Mouse (Mus musculus) lung, embryonic 16.5 days (tissue): ENCODE measurements around the gene Nr1h4. TPM values are rescaled to one million over a fixed set of nuclear protein-coding genes. Genes with fewer than 3 reads are reported as not detected.
A peak's percentile ranks its signal among the peaks of the same experiment; 100 is the strongest.

ENCODE experiments used
- ATAC-seq: fragments of 200-750 bp; cut with Nextera tagmentation; 2 replicates; pipeline ENCODE4 v1.8.0; 2017; ENCODE audit warnings: low read depth, mild to moderate bottlenecking, moderate library complexity
- H3K27ac ChIP-seq: fragments of 300-500 bp; sonication (generic); 2 replicates; pipeline ENCODE4 v1.5.1; 2014; ENCODE audit warnings: mild to moderate bottlenecking, control low read depth, low read length
- H3K27me3 ChIP-seq: fragments of 300-500 bp; sonication (generic); 2 replicates; pipeline ENCODE4 v1.6.1; 2014; ENCODE audit warnings: low read depth, low read length, mixed read lengths; ENCODE audit not compliant: control insufficient read depth, insufficient read depth
- H3K36me3 ChIP-seq: fragments of 300-500 bp; sonication (generic); 2 replicates; pipeline ENCODE4 v1.6.1; 2014; ENCODE audit warnings: low read length; ENCODE audit not compliant: control insufficient read depth, insufficient read depth
- H3K4me1 ChIP-seq: fragments of 300-500 bp; sonication (generic); replicated peaks from 2 replicates; pipeline ENCODE4 v1.6.1; 2014; ENCODE audit warnings: low read length, mixed read lengths; ENCODE audit not compliant: control insufficient read depth, insufficient read depth
- H3K4me2 ChIP-seq: fragments of 300-500 bp; sonication (generic); 2 replicates; pipeline ENCODE4 v1.6.1; 2014; ENCODE audit warnings: low read depth, low read length, control low read depth
- H3K4me3 ChIP-seq: fragments of 300-500 bp; sonication (generic); 2 replicates; pipeline ENCODE4 v1.5.1; 2014; ENCODE audit warnings: mild to moderate bottlenecking, low read length, control low read depth
- H3K9ac ChIP-seq: fragments of 300-500 bp; sonication (generic); 2 replicates; pipeline ENCODE4 v1.6.1; 2014; ENCODE audit warnings: low read length, control low read depth
- H3K9me3 ChIP-seq: fragments of 300-500 bp; sonication (generic); 2 replicates; pipeline ENCODE4 v1.6.1; 2016; ENCODE audit warnings: low read length; ENCODE audit not compliant: control insufficient read depth
- WGBS: fragments of 180-500 bp; shearing (Covaris S2); extraction: QIAGEN DNeasy Blood & Tissue Kit; methylation state at CpG from one replicate; pipeline ENCODE4 v1.1.7; 2014; 5-methylcytosine and 5-hydroxymethylcytosine counted together
- polyA plus RNA-seq: library from polyadenylated mRNA; unstranded; fragments of >200 nt; fragmentation: Nextera tagmentation; extraction: Ambion mirVana; gene quantifications from 2 replicates; pipeline ENCODE4 v1.2.1, GENCODE M21; 2015

Gene Nr1h4
- polyA plus RNA-seq = 0.16 TPM in 1 of 2 replicates, not detected in the other

DNA sequence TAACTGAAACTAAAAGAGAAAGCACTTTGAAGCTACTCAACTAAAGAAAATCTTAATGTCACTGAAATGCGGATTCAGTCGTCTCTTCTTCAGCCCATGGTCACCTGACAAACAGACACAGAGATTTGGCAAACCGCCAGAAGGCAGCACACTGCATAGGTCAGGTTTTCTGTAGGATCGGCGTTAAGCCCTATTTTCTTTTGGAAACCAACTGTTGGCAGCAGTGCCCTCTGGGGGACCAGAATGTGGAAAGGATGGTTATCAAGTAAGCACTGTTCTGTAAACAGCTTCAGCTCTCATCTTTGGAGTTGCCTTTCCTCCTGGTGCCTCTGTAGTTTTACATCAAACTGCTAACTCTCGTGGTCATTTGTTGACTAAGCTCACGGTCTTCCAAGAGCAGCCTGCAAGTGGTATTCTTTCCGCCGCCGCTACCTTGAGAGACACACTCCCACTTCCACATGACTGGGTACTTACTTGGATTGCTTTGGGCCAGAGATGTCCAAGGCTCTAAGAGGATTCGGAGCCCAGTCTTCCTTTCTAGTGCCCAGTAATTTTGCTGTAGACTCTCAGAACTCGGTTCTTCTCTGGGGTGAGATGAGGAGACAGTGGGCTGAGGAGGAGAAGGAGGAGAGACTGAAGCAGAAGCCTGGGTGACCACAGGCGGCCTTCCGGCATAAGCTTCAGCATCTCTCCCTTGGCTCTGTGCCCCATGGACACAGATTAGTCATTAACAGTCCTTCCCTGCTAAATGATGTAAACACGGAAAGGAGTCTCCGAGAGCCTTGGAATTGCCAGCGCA lies at the start of gene Nr1h4:
Nr1h4 (minus strand) TSS at position 657 of the 799 bp plus-strand sequence.
- Histone ChIP-seq H3K9ac (no peak within 1 kb of the TSS), H3K27me3 (no peaks in the 10 kb centered on the region), H3K36me3 (no peaks in the 10 kb centered on the region), H3K9me3 (no peaks in the 10 kb centered on the region), H3K4me2 (0 out of 2 replicates have a peak within 1 kb of the TSS, but pooled peaks have one; percentile 21), H3K4me1 (peaks cover 16% of the 10 kb centered on the region), H3K4me3 (no peak within 1 kb of the TSS), H3K27ac (no peak within 1 kb of the TSS)
- WGBS = 37% methylated on average over 17 of the region's 17 CpGs
- ATAC-seq = peak; percentile 73

DNA sequence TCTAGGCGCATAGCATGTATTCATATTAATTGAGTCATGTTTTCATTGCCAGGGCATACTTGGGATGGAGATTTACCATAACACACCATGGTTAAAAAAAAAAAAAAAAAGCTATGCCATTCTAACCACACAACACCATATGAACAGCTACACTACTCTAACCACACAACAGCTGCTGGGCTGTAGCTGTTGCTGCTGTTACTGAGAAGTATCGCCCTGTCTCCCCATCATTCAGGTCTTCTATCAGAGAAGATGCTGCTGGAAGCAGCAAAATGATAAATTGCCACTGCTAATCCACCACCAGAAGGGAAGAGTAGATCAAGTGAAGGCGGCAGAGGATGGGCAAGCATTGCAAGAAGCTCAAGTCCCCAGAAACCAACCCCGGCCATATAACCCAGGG lies 45.4 kb upstream of the Nr1h4 start:
- no peak overlapping the region for H3K27ac ChIP-seq
- H3K9me3 ChIP-seq = no peaks in the 10 kb centered on the region
- H3K4me1 ChIP-seq = no peaks in the 10 kb centered on the region
- ATAC-seq = no peak
- no peaks in the 10 kb centered on the region for H3K36me3 ChIP-seq
- H3K9ac ChIP-seq = no peak overlapping the region
- WGBS = 87% methylated on average over 4 of the region's 4 CpGs
- H3K4me3 ChIP-seq = no peak overlapping the region
- no peak overlapping the region for H3K4me2 ChIP-seq
- H3K27me3 ChIP-seq = no peaks in the 10 kb centered on the region

DNA sequence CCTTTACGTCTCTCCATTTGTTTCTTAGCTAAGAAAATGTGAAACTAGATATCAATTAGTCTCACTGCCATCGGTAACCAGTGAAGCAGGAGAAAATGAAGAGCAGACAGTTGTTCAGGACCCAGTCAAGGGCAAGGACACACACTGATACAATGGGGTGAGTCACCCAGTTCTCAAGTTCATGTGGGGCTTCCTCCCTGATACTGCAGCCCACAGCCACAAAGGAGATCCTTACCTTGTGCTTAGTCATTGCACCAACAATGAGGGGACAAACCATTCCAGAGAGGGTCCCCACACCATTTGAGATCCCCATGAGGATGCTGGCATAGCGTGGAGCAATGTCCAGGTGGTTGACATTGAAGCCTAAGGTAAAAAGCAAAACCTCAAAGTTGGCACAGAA lies 44.3 kb upstream of the Nr1h4 start:
- 79% methylated on average over 3 of the region's 3 CpGs for WGBS
- Histone ChIP-seq H3K4me3 (no peak overlapping the region), H3K36me3 (no peaks in the 10 kb centered on the region), H3K4me2 (no peak overlapping the region), H3K9ac (no peak overlapping the region), H3K27ac (no peak overlapping the region), H3K4me1 (no peaks in the 10 kb centered on the region), H3K27me3 (no peaks in the 10 kb centered on the region), H3K9me3 (no peaks in the 10 kb centered on the region)
- ATAC-seq = no peak

DNA sequence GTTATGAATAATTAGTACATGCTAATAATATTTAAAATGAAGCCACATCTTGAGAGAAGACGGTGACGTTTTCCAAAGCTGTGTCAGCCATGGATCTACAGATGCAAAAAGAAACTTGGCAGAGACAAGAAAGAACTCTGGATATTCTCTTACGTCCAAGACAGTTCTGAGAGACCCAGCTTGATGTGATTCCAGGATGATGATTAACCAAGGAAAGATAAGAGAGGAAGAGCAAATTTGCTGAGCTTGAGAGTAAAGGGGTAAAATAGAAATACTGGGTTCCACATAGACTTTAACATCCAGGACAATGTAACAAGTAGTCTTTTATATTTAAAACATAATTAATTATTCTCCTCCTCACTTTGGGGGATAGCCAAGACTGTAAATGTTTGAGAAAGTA lies 40.0 kb upstream of the Nr1h4 start:
- Histone ChIP-seq H3K9ac (no peak overlapping the region), H3K36me3 (no peaks in the 10 kb centered on the region), H3K4me1 (no peaks in the 10 kb centered on the region), H3K4me2 (no peak overlapping the region), H3K4me3 (no peak overlapping the region), H3K27me3 (no peaks in the 10 kb centered on the region), H3K27ac (no peak overlapping the region), H3K9me3 (no peaks in the 10 kb centered on the region)
- ATAC-seq = no peak
- 43% methylated on average over 3 of the region's 3 CpGs for WGBS

DNA sequence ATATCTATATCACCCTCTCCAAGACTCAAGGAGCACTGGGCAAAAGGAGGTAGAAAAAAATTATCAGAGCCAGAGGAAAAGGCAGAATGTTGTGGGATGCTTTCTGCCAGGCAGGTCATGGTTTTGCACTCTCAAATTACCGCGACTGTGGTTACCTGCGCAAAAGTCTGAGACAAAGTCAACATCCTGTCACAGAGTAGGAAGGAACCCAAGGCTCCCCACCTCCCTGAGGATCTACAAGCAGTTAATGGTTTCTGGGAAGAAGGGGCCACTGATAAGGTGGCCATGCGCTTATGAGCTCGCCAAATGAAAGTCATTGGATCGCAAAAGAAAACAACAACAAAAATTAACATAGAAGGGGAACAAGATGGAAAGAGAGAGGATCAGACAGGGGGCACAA lies 39.6 kb upstream of the Nr1h4 start:
- Histone ChIP-seq H3K27ac (no peak overlapping the region), H3K9ac (no peak overlapping the region), H3K36me3 (no peaks in the 10 kb centered on the region), H3K4me3 (no peak overlapping the region), H3K4me1 (no peaks in the 10 kb centered on the region), H3K4me2 (no peak overlapping the region), H3K27me3 (no peaks in the 10 kb centered on the region), H3K9me3 (no peaks in the 10 kb centered on the region)
- WGBS = 58% methylated on average over 6 of the region's 6 CpGs
- no peak for ATAC-seq

DNA sequence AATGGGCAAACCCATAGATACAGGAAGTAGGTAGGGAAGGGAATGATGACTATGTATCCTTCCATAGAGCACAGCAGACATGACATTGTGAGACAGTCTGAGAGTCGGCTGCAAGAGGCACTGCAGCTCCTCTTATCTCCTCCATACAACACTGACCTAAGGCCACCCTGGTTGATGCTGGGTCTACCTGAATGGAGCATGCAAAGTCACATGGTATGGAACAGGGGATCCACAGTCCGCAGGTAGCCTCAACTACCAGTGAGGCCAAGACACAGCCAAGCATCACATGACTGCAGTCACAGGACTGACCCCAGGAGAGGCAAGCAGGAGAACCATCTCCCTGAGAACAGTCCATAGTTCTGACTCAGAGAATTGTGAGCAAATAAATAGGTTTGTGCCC lies 34.0 kb upstream of the Nr1h4 start:
- Histone ChIP-seq H3K4me2 (no peak overlapping the region), H3K27ac (no peak overlapping the region), H3K9me3 (no peaks in the 10 kb centered on the region), H3K4me3 (no peak overlapping the region), H3K36me3 (no peaks in the 10 kb centered on the region), H3K9ac (no peak overlapping the region), H3K27me3 (no peaks in the 10 kb centered on the region), H3K4me1 (no peaks in the 10 kb centered on the region)
- WGBS = 81% methylated on average over 2 of the region's 2 CpGs
- no peak for ATAC-seq

DNA sequence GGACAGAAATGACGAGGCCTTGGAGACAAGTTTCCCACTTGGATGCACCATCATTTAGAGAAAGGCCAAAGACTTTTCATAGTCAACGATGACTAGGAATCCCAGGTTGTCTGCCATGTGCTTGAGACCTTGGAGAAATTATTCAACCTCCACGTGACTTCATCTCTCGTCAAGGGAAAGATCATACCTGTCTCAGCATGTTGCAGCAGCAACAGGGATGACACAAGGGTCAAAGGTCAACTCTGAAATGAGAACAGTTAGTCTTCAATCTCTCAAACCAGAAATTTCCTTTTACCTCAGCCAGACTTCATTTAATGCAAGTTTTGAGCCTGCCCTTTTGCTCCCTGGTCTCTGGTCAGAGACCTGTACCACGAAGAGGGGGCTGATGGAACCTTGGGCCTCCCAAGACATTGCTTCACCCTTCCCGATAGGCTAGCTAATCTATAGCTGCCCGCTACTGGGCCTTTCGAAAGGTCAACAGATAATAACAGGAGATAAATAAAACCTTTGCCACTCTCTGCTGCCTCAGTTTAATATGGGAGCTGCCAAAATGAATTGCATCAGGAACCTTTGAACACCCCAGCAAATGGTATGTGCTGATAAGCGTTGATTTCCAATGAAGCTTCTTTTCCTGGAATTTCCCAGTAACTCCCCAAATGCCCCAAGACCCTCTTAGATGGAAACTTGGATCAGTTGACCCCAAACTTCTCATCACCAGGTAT lies 32.1 kb upstream of the Nr1h4 start:
- no peak overlapping the region for H3K4me3 ChIP-seq
- no peak overlapping the region for H3K27ac ChIP-seq
- WGBS = 80% methylated on average over 9 of the region's 9 CpGs

DNA sequence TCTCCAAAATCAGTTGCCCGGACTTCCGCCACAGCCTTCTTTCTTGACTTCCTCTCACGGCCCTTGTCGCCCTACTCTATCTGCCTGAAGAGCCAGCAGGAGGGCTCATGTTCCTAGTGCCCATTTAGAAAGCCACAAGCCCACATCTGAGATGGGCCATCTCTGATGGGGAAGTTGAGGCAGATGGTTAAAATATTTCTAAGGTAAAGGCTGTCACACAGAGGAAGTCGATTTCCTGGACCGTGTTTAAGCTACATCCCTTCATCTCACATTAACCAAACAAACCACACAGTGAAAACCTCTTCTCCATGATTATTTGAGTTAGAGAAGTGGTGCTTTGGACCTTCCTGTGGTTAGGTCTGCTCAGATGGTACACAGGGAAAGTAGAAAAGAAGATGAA lies 28.7 kb upstream of the Nr1h4 start:
- Histone ChIP-seq H3K36me3 (no peaks in the 10 kb centered on the region), H3K4me3 (no peak overlapping the region), H3K9me3 (no peaks in the 10 kb centered on the region), H3K4me2 (no peak overlapping the region), H3K4me1 (no peaks in the 10 kb centered on the region), H3K27me3 (no peaks in the 10 kb centered on the region), H3K27ac (no peak overlapping the region), H3K9ac (no peak overlapping the region)
- ATAC-seq = no peak
- WGBS = 76% methylated on average over 6 of the region's 6 CpGs

More for the DNA sequence above, 32.1 kb upstream of the Nr1h4 start:
- H3K27me3 ChIP-seq = no peaks in the 10 kb centered on the region
- H3K9ac ChIP-seq = no peak overlapping the region
- H3K4me2 ChIP-seq = no peak overlapping the region
- H3K9me3 ChIP-seq = no peaks in the 10 kb centered on the region
- no peaks in the 10 kb centered on the region for H3K4me1 ChIP-seq
- no peak for ATAC-seq
- no peaks in the 10 kb centered on the region for H3K36me3 ChIP-seq

DNA sequence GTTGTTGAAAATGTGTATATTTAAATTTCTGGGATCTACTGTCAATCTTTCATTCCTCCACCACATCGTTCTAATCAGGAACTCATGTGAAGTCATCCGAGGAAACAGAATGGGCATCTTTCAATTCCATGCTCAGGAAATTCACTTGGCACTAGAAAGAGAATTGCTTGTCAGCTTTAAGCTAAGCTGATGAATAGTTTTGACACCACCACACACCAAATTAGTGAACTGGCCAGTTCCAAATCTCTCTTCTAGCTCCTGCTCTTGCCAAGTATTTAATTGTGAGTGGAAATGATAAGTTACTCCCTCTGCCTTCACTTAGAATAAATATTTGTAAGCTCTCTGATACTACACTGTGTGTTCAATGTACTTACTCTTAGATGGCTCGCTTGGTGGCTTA lies 26.0 kb upstream of the Nr1h4 start:
- H3K36me3 ChIP-seq = no peaks in the 10 kb centered on the region
- H3K4me2 ChIP-seq = no peak overlapping the region
- H3K27ac ChIP-seq = no peak overlapping the region
- H3K9ac ChIP-seq = no peak overlapping the region
- no peak for ATAC-seq
- H3K4me1 ChIP-seq = no peaks in the 10 kb centered on the region
- 45% methylated on average over 3 of the region's 3 CpGs for WGBS
- no peaks in the 10 kb centered on the region for H3K9me3 ChIP-seq
- H3K27me3 ChIP-seq = no peaks in the 10 kb centered on the region
- H3K4me3 ChIP-seq = no peak overlapping the region
